Mouse (Mus musculus): Measurements from ENCODE around the gene Prpf18. TPM values are rescaled to one million over a fixed set of nuclear protein-coding genes. Genes with fewer than 3 reads are reported as not detected.

Prpf18 gene
- polyA plus RNA-seq, 1 experiment from 2014 or later, result 48.6 TPM

GRCm38 (mm10) chr2:4638189-4638588, 13.7 kb downstream of the Prpf18 start:
- Histone ChIP-seq H3K4me2 (ENCODE audit: low read depth) (no peak overlapping the region), H3K4me3 (ENCODE audit: low read depth, low read length) (no peak overlapping the region), H3K27ac (ENCODE audit: low read depth, low read length) (no peak overlapping the region), H3K9ac (ENCODE audit: low read length) (no peak overlapping the region), H3K9me3 (ENCODE audit: control insufficient read depth, low read length) (no peaks in the 10 kb centered on the region), H3K36me3 (ENCODE audit: control insufficient read depth, insufficient read depth, low read length) (peaks cover 10% of the 10 kb centered on the region), H3K4me1 (ENCODE audit: control insufficient read depth, insufficient read depth, low read length) (no peaks in the 10 kb centered on the region), H3K27me3 (ENCODE audit: control insufficient read depth, insufficient read depth, low read length) (no peaks in the 10 kb centered on the region)
- ATAC-seq (ENCODE audit: insufficient read depth, low FRiP score, low TSS enrichment), result no peak
- no peak for DNase-seq (ENCODE audit: low spot score)
- WGBS, result 93% methylated on average over 3 of the region's 3 CpGs

- Histone ChIP-seq H3K4me2 (ENCODE audit: low read depth) (no peak overlapping the region), H3K9me3 (ENCODE audit: control insufficient read depth, low read length) (no peaks in the 10 kb centered on the region), H3K27ac (ENCODE audit: low read depth, low read length) (no peak overlapping the region), H3K4me1 (ENCODE audit: control insufficient read depth, insufficient read depth, low read length) (no peaks in the 10 kb centered on the region), H3K4me3 (ENCODE audit: low read depth, low read length) (no peak overlapping the region), H3K9ac (ENCODE audit: low read length) (no peak overlapping the region), H3K36me3 (ENCODE audit: control insufficient read depth, insufficient read depth, low read length) (peaks cover 10% of the 10 kb centered on the region), H3K27me3 (ENCODE audit: control insufficient read depth, insufficient read depth, low read length) (no peaks in the 10 kb centered on the region)
- no peak for ATAC-seq (ENCODE audit: insufficient read depth, low FRiP score, low TSS enrichment)
- no peak for DNase-seq (ENCODE audit: low spot score)
- 88% methylated on average over 7 of the region's 7 CpGs for WGBS
These were observed 15.3 kb downstream of the Prpf18 start for GRCm38 (mm10) chr2:4636656-4637055.

GRCm38 (mm10) chr2:4635804-4636203, 16.1 kb downstream of the Prpf18 start:
- Histone ChIP-seq H3K4me1 (ENCODE audit: control insufficient read depth, insufficient read depth, low read length) (no peaks in the 10 kb centered on the region), H3K9ac (ENCODE audit: low read length) (no peak overlapping the region), H3K9me3 (ENCODE audit: control insufficient read depth, low read length) (no peaks in the 10 kb centered on the region), H3K4me2 (ENCODE audit: low read depth) (no peak overlapping the region), H3K36me3 (ENCODE audit: control insufficient read depth, insufficient read depth, low read length) (peaks cover 10% of the 10 kb centered on the region), H3K4me3 (ENCODE audit: low read depth, low read length) (no peak overlapping the region), H3K27me3 (ENCODE audit: control insufficient read depth, insufficient read depth, low read length) (no peaks in the 10 kb centered on the region), H3K27ac (ENCODE audit: low read depth, low read length) (no peak overlapping the region)
- no peak for ATAC-seq (ENCODE audit: insufficient read depth, low FRiP score, low TSS enrichment)
- DNase-seq (ENCODE audit: low spot score), result peak; percentile 16
- 95% methylated on average over 8 of the region's 8 CpGs for WGBS

- ATAC-seq (ENCODE audit: insufficient read depth, low FRiP score, low TSS enrichment) (no peak), DNase-seq (ENCODE audit: low spot score) (no peak)
- H3K9me3 ChIP-seq (ENCODE audit: control insufficient read depth, low read length), result no peaks in the 10 kb centered on the region
- 95% methylated on average over 10 of the region's 10 CpGs for WGBS
- no peaks in the 10 kb centered on the region for H3K4me1 ChIP-seq (ENCODE audit: control insufficient read depth, insufficient read depth, low read length)
- H3K27me3 ChIP-seq (ENCODE audit: control insufficient read depth, insufficient read depth, low read length), result no peaks in the 10 kb centered on the region
- no peak overlapping the region for H3K4me2 ChIP-seq (ENCODE audit: low read depth)
- no peak overlapping the region for H3K9ac ChIP-seq (ENCODE audit: low read length)
- H3K27ac ChIP-seq (ENCODE audit: low read depth, low read length), result no peak overlapping the region
- H3K36me3 ChIP-seq (ENCODE audit: control insufficient read depth, insufficient read depth, low read length), result peaks cover 6% of the 10 kb centered on the region; the same call in 1 of the 2 replicates
- no peak overlapping the region for H3K4me3 ChIP-seq (ENCODE audit: low read depth, low read length)
These were observed 21.6 kb downstream of the Prpf18 start for GRCm38 (mm10) chr2:4630197-4630835.

- Histone ChIP-seq H3K9ac (ENCODE audit: low read length) (no peak overlapping the region), H3K36me3 (ENCODE audit: control insufficient read depth, insufficient read depth, low read length) (peaks cover 4% of the 10 kb centered on the region; the same call in 1 of the 2 replicates)
- 91% methylated on average over 11 of the region's 11 CpGs for WGBS
These were observed 22.4 kb downstream of the Prpf18 start for GRCm38 (mm10) chr2:4629470-4629869.

GRCm38 (mm10) chr2:4628920-4629319, 23.0 kb downstream of the Prpf18 start:
- ATAC-seq (ENCODE audit: insufficient read depth, low FRiP score, low TSS enrichment), result no peak
- WGBS, result 87% methylated on average over 2 of the region's 2 CpGs

More at GRCm38 (mm10) chr2:4629470-4629869, 22.4 kb downstream of the Prpf18 start:
- Histone ChIP-seq H3K9me3 (ENCODE audit: control insufficient read depth, low read length) (no peaks in the 10 kb centered on the region), H3K4me2 (ENCODE audit: low read depth) (no peak overlapping the region), H3K4me3 (ENCODE audit: low read depth, low read length) (no peak overlapping the region), H3K27ac (ENCODE audit: low read depth, low read length) (no peak overlapping the region), H3K27me3 (ENCODE audit: control insufficient read depth, insufficient read depth, low read length) (no peaks in the 10 kb centered on the region), H3K4me1 (ENCODE audit: control insufficient read depth, insufficient read depth, low read length) (no peaks in the 10 kb centered on the region)
- ATAC-seq (ENCODE audit: insufficient read depth, low FRiP score, low TSS enrichment) (no peak), DNase-seq (ENCODE audit: low spot score) (no peak)

GRCm38 (mm10) chr2:4626911-4627310, 25.0 kb downstream of the Prpf18 start:
- Histone ChIP-seq H3K9ac (ENCODE audit: low read length) (no peak overlapping the region), H3K36me3 (ENCODE audit: control insufficient read depth, insufficient read depth, low read length) (peaks cover 3% of the 10 kb centered on the region), H3K27me3 (ENCODE audit: control insufficient read depth, insufficient read depth, low read length) (no peaks in the 10 kb centered on the region), H3K4me2 (ENCODE audit: low read depth) (no peak overlapping the region), H3K4me1 (ENCODE audit: control insufficient read depth, insufficient read depth, low read length) (no peaks in the 10 kb centered on the region), H3K9me3 (ENCODE audit: control insufficient read depth, low read length) (no peaks in the 10 kb centered on the region), H3K27ac (ENCODE audit: low read depth, low read length) (no peak overlapping the region), H3K4me3 (ENCODE audit: low read depth, low read length) (no peak overlapping the region)
- ATAC-seq (ENCODE audit: insufficient read depth, low FRiP score, low TSS enrichment), result no peak
- DNase-seq (ENCODE audit: low spot score), result no peak
- 94% methylated on average over 3 of the region's 3 CpGs for WGBS

More at GRCm38 (mm10) chr2:4628920-4629319, 23.0 kb downstream of the Prpf18 start:
- DNase-seq (ENCODE audit: low spot score), result no peak
- H3K9me3 ChIP-seq (ENCODE audit: control insufficient read depth, low read length), result no peaks in the 10 kb centered on the region
- H3K4me1 ChIP-seq (ENCODE audit: control insufficient read depth, insufficient read depth, low read length), result no peaks in the 10 kb centered on the region
- H3K27me3 ChIP-seq (ENCODE audit: control insufficient read depth, insufficient read depth, low read length), result no peaks in the 10 kb centered on the region
- H3K36me3 ChIP-seq (ENCODE audit: control insufficient read depth, insufficient read depth, low read length), result peaks cover 3% of the 10 kb centered on the region; the same call in 1 of the 2 replicates
- H3K9ac ChIP-seq (ENCODE audit: low read length), result no peak overlapping the region
- H3K4me2 ChIP-seq (ENCODE audit: low read depth), result no peak overlapping the region
- H3K27ac ChIP-seq (ENCODE audit: low read depth, low read length), result no peak overlapping the region
- no peak overlapping the region for H3K4me3 ChIP-seq (ENCODE audit: low read depth, low read length)

GRCm38 (mm10) chr2:4621471-4621985, 30.4 kb downstream of the Prpf18 start:
- Histone ChIP-seq H3K27ac (ENCODE audit: low read depth, low read length) (no peak overlapping the region), H3K4me3 (ENCODE audit: low read depth, low read length) (no peak overlapping the region), H3K36me3 (ENCODE audit: control insufficient read depth, insufficient read depth, low read length) (peaks cover 3% of the 10 kb centered on the region), H3K9ac (ENCODE audit: low read length) (no peak overlapping the region), H3K27me3 (ENCODE audit: control insufficient read depth, insufficient read depth, low read length) (no peaks in the 10 kb centered on the region), H3K4me1 (ENCODE audit: control insufficient read depth, insufficient read depth, low read length) (no peaks in the 10 kb centered on the region), H3K4me2 (ENCODE audit: low read depth) (no peak overlapping the region), H3K9me3 (ENCODE audit: control insufficient read depth, low read length) (no peaks in the 10 kb centered on the region)
- no peak for DNase-seq (ENCODE audit: low spot score)
- ATAC-seq (ENCODE audit: insufficient read depth, low FRiP score, low TSS enrichment), result no peak
- 77% methylated on average over 3 of the region's 3 CpGs for WGBS
